Mouse (Mus musculus) urinary bladder, adult 2 months (tissue): ENCODE measurements around the gene Adap1. TPM values are rescaled to one million over a fixed set of nuclear protein-coding genes. Genes with fewer than 3 reads are reported as not detected.
"Not testable (repeated sequence)": the region's sequence is repeated elsewhere in the genome, so short reads cannot be mapped to it uniquely, and the experiment has no call there.

ENCODE experiments used
- DNase-seq: peaks from one replicate; pipeline ENCODE4 v3.0.0; 2022; ENCODE audit warnings: low spot score
- polyA plus RNA-seq: library from polyadenylated mRNA; depleted of rRNA; stranded (reverse); fragments of >200 nt; gene quantifications from 2 replicates; pipeline ENCODE4 v1.2.3, GENCODE M21; 2012

Adap1 gene
- polyA plus RNA-seq, 1 experiment: 46.6 TPM

DNA sequence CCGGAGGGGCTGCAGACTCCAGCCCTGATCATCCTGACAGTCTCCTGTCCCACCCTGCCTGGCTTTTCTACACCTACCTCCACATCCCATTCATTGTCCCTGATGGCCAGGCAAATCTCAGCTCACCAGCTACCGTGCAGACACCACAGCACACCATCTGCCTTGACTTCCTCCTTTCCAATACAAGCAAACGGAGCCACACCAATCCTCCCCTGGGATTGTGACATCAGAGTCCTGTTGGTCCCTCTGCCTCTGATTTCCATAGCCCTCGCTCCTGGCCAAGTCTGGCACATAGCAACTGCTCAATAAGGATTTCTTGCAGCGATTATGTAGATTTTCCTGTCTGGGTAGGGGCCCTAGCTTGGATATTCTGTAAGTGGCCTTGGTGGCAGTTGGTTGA is 25.7 kb upstream of the Adap1 start, which contains the start of gene Cox19:
TSS of gene Cox19 (minus strand) at position 285 of the 400 bp plus-strand sequence.
- DNase-seq: no peak

DNA sequence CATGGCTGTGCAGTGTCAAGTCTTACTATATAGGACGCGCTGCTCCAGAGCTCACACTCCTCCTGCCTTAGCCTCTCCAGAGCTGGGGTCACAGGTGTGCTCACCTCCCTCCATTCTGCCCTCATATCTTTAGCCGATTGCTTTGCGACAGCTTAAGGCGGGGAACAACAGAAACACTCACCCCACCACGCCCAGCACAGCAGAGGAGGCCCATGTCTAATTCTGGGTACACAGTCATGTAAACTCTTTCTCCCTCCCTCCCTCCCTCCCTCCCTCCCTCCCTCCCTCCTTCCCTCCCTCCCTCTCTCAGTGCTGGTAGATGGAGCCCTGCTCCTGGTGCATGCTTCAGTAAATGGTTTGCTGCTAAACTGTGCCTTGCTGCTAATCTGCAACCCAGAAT is 24.3 kb upstream of the Adap1 start:
- DNase-seq: no peak

DNA sequence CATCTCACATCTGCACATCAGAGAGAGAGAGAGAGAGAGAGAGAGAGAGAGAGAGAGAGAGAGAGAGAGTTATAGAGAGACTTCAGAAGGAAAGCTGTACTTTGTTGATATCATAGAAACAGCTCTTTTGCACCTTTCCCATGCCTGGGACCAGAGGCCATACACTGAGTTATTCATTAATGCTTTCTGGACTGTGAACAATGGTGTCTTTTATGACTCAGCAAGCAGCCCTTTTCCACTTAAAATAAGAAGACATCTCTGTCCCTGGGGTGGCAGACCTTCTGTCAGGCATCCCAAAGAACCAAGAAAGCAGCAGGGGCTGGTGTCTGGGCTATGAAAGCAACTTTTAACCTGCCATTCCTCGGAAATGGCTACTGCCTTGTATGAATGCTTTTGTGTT is 21.8 kb upstream of the Adap1 start:
- DNase-seq: no peak

GRCm38 (mm10) chr5:139345364-139345714 is 19.9 kb upstream of the Adap1 start:
- DNase-seq: no peak

DNA sequence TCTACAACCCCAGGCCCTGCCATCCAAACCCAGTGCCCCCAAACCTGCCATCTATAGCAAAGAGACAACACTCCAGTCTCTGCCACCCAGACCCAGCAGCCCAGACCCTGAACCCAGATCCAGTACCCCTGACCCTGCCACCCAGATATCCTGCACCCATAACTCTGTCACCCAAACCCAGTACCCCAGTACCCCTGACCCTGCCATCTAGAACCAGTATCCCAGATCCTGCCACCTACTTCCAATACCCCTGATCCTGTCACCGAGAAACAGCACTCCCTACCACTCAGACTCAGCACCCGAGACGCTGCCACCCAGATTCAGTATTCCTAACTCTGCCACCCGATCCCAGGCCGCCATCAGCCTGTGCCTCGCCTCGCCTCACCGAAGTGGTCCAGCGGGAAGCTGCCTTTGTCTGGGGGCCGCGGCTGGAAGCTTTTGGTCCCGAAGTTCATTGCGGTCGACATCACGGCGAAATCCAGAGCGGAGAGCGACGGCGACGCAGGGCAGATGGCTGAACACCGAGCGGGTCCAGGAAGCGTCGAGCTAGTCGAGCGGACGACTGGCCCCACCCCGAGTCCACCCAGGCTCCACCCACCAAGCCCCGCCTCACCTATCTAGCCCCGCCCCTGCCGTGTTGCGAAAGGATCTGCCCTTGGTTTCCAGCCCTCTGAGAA is 19.4 kb upstream of the Adap1 start:
- DNase-seq: peak; percentile 81

GRCm38 (mm10) chr5:139344021-139344686 is 18.7 kb upstream of the Adap1 start:
- DNase-seq: peak; percentile 50

GRCm38 (mm10) chr5:139338891-139339290 is 13.5 kb upstream of the Adap1 start:
- no peak for DNase-seq

- no peak for DNase-seq
Observed at GRCm38 (mm10) chr5:139338403-139338802, 13.0 kb upstream of the Adap1 start.

- DNase-seq: no peak
Observed at GRCm38 (mm10) chr5:139337826-139338370, 12.5 kb upstream of the Adap1 start.

DNA sequence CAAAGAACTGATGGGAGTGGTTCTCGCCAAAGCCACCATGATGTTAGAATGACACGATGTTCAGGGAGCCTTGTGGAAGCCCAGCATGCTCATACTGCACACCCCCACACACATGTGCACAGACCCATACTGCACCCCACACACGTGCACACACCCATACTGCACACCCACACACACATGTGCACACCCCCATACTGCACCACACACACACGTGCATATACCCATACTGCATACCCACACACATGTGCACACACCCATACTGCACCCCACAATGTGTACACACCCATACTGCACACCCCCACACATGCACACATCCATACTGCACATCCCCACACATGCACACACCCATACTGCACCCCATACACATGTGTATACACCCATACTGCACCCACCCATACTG is 10.2 kb upstream of the Adap1 start:
- no peak for DNase-seq

- DNase-seq: not testable (repeated sequence)
Observed at GRCm38 (mm10) chr5:139334394-139334793, 9.0 kb upstream of the Adap1 start.

- DNase-seq: no peak
Observed at GRCm38 (mm10) chr5:139333301-139334013, 8.0 kb upstream of the Adap1 start.

GRCm38 (mm10) chr5:139332590-139333272 is 7.3 kb upstream of the Adap1 start:
- DNase-seq: no peak

GRCm38 (mm10) chr5:139331742-139332141 is 6.3 kb upstream of the Adap1 start:
- peak; percentile 71 for DNase-seq

- DNase-seq: no peak
Observed at GRCm38 (mm10) chr5:139330766-139331165, 5.3 kb upstream of the Adap1 start.

- DNase-seq: no peak
Observed at GRCm38 (mm10) chr5:139327634-139328020, 2.2 kb upstream of the Adap1 start.

DNA sequence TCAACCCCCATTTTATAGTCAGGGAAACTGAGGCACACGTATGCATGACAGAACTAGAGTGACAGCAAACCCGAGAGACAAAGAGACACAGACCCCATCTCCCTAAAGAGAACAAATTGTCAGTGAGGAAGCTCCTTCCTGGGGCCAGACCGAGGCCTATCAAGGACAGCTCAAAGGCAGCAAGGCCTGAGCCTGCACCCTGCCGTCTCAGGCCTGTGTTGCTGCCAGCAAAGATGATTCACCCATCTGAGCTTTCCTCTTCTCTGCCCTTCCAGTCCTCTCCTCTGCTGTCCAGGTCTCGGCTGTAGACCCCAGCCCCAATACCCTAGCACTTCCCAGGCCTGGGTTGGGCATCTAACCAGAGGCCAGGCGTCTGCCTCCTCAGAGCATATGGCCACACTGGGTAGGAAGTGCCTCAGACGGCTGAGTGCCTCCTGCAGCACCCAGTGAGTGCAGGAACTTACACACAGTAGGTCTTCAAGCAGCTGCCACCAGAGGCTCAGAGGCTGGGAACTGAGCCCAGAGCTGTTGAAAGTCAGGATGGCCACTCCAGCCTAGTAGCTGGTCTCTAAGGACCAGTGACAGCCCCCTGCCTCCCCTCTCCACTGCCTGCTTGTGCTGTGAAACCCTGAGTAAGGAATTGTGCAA is 1.7 kb upstream of the Adap1 start:
- no peak for DNase-seq

- DNase-seq: no peak
Observed at GRCm38 (mm10) chr5:139326111-139326696, 782 bp upstream of the Adap1 start.

- no peak for DNase-seq
Observed at GRCm38 (mm10) chr5:139324691-139325394, 579 bp downstream of the Adap1 start.

GRCm38 (mm10) chr5:139324045-139324491 is 1.4 kb downstream of the Adap1 start:
- no peak for DNase-seq
